Mouse (Mus musculus): ENCODE data around the gene Cklf. TPM values are rescaled to one million over a fixed set of nuclear protein-coding genes. Genes with fewer than 3 reads are reported as not detected.
"Not testable (repeated sequence)": the region's sequence is repeated elsewhere in the genome, so short reads cannot be mapped to it uniquely, and the experiment has no call there.

Cklf gene
- polyA plus RNA-seq, 1 experiment from 2014 or later = 36.7 TPM

DNA sequence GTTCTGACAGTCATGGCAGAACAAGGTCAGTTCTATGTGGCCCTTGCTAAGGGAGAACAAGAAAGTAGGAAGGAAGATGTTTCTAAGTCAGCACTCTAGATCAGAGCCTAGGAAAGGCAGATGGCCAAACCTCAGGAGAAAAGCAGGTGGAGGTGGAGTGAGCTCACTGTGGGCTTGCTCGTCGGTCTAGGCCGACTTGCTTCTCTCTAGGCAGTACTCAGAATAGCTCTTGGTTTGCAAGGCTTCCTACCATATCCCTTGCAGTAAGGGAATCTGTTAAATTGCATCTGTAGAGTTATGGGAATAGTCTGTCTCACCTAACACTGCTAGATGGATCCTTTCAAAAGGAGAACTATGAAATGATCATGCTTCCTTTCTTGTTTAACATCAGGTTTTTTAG lies 61.4 kb downstream of the Cklf start:
- 79% methylated on average over 3 of the region's 3 CpGs for WGBS
- not testable (repeated sequence) for H3K9me3 ChIP-seq (ENCODE audit: control insufficient read depth, low read length); H3K4me2 ChIP-seq (ENCODE audit: low read depth, severe bottlenecking); ATAC-seq (ENCODE audit: insufficient number of reproducible peaks, low FRiP score, low TSS enrichment, low read depth); H3K4me3 ChIP-seq (ENCODE audit: low read depth, low read length); H3K4me1 ChIP-seq (ENCODE audit: control insufficient read depth, insufficient read depth, low read length); H3K27ac ChIP-seq (replicated peaks; ENCODE audit: low read depth, low read length); H3K27me3 ChIP-seq (ENCODE audit: control insufficient read depth, insufficient read depth, low read length); H3K36me3 ChIP-seq (ENCODE audit: control insufficient read depth, insufficient read depth, low read length); H3K9ac ChIP-seq (ENCODE audit: low read length); DNase-seq (ENCODE audit: low spot score)

DNA sequence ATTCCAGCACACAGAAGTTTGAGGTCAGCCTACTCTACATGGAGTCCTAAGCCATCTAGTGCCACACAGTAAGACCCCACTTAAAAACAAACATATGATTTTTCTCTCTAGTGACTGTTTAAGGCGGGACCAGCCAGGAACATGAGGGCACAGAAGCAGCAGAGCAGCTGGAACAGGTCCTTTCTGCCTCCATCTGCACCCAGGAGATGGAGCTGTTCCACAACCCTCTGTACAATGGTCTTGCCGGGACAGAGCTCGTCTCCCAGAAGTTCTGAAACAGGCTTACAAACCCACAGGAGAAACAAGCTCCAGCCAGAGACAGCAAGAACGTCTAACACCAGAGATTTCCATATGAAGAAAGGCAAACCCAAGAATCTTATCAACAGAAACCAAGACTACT lies 62.6 kb downstream of the Cklf start:
- no peaks in the 10 kb centered on the region for H3K36me3 ChIP-seq (ENCODE audit: control insufficient read depth, insufficient read depth, low read length)
- no peak overlapping the region for H3K4me2 ChIP-seq (ENCODE audit: low read depth, severe bottlenecking)
- no peaks in the 10 kb centered on the region for H3K9me3 ChIP-seq (ENCODE audit: control insufficient read depth, low read length)
- ATAC-seq (ENCODE audit: insufficient number of reproducible peaks, low FRiP score, low TSS enrichment, low read depth) (no peak), DNase-seq (ENCODE audit: low spot score) (no peak)
- H3K4me1 ChIP-seq (ENCODE audit: control insufficient read depth, insufficient read depth, low read length) = no peaks in the 10 kb centered on the region
- H3K4me3 ChIP-seq (ENCODE audit: low read depth, low read length) = no peak overlapping the region
- no peak overlapping the region for H3K27ac ChIP-seq (replicated peaks; ENCODE audit: low read depth, low read length)
- no peaks in the 10 kb centered on the region for H3K27me3 ChIP-seq (ENCODE audit: control insufficient read depth, insufficient read depth, low read length)
- 70% methylated on average over 4 of the region's 4 CpGs for WGBS
- H3K9ac ChIP-seq (ENCODE audit: low read length) = no peak overlapping the region

Other genes starting within 250 kb of the Cklf start
- 22.4 and 24.0 TPM in 2 replicates for gene Cdh5, start 149.2 kb upstream of the Cklf start, polyA plus RNA-seq (2014; fragmentation: Nextera tagmentation; extraction: Ambion mirVana)
- gene Bean1, start 80.4 kb upstream of the Cklf start, polyA plus RNA-seq (2014; fragmentation: Nextera tagmentation; extraction: Ambion mirVana) = 0.33 and 0.35 TPM in 2 replicates
- 22.5 and 26.0 TPM in 2 replicates for gene Tk2, start 2.3 kb upstream of the Cklf start, polyA plus RNA-seq (2014; fragmentation: Nextera tagmentation; extraction: Ambion mirVana)
- not detected in 2 replicates for gene Cmtm2a, start 42.3 kb downstream of the Cklf start, polyA plus RNA-seq (2014; fragmentation: Nextera tagmentation; extraction: Ambion mirVana)
- not detected in 2 replicates for gene Gm45711, start 59.2 kb downstream of the Cklf start, polyA plus RNA-seq (2014; fragmentation: Nextera tagmentation; extraction: Ambion mirVana)
- gene Cmtm1, start 59.3 kb downstream of the Cklf start, polyA plus RNA-seq (2014; fragmentation: Nextera tagmentation; extraction: Ambion mirVana) = not detected in 2 replicates
- gene Gm11020, start 70.7 kb downstream of the Cklf start, polyA plus RNA-seq (2014; fragmentation: Nextera tagmentation; extraction: Ambion mirVana) = not detected in 2 replicates
- gene Cmtm2b, start 71.4 kb downstream of the Cklf start, polyA plus RNA-seq (2014; fragmentation: Nextera tagmentation; extraction: Ambion mirVana) = not detected in 2 replicates
- gene Cmtm3, start 88.5 kb downstream of the Cklf start, polyA plus RNA-seq (2014; fragmentation: Nextera tagmentation; extraction: Ambion mirVana) = 73.4 and 75.8 TPM in 2 replicates
- 2.9 and 4.1 TPM in 2 replicates for gene Cmtm4, start 144.9 kb downstream of the Cklf start, polyA plus RNA-seq (2014; fragmentation: Nextera tagmentation; extraction: Ambion mirVana)
- 59.0 and 59.3 TPM in 2 replicates for gene Dync1li2, start 192.2 kb downstream of the Cklf start, polyA plus RNA-seq (2014; fragmentation: Nextera tagmentation; extraction: Ambion mirVana)

Data from limb, embryonic 11.5 days (tissue).